Mouse (Mus musculus) right cerebral cortex, adult 2 months (tissue): ENCODE results near the gene Dbn1.
"Not testable (repeated sequence)": the region's sequence is repeated elsewhere in the genome, so short reads cannot be mapped to it uniquely, and the experiment has no call there.

ENCODE experiments used
- DNase-seq, 2 experiments: peaks; one replicate each; pipeline ENCODE4 v3.0.0; 2021 to 2022; ENCODE audit warnings: low spot score in 2 of 2

Gene Dbn1

GRCm38 (mm10) chr13:55450511-55450980 is 37.4 kb downstream of the Dbn1 start:
- DNase-seq, result no peak

- DNase-seq, result no peak
Measured at GRCm38 (mm10) chr13:55449679-55450441, 38.1 kb downstream of the Dbn1 start.

GRCm38 (mm10) chr13:55449205-55449604 is 38.7 kb downstream of the Dbn1 start:
- DNase-seq, result no peak

- no peak for DNase-seq
Measured at GRCm38 (mm10) chr13:55448131-55448530, 39.8 kb downstream of the Dbn1 start.

GRCm38 (mm10) chr13:55447543-55447943 is 40.4 kb downstream of the Dbn1 start:
- no peak for DNase-seq

- no peak for DNase-seq
Measured at GRCm38 (mm10) chr13:55446483-55447105, 41.3 kb downstream of the Dbn1 start.

- no peak for DNase-seq
Measured at GRCm38 (mm10) chr13:55445361-55446091, 42.4 kb downstream of the Dbn1 start.

GRCm38 (mm10) chr13:55444937-55445315 is 43.0 kb downstream of the Dbn1 start, which contains the start of gene Grk6:
Gene Grk6 (plus strand): TSS chr13:55445072.
- peak; percentile 99 for DNase-seq

- no peak for DNase-seq
Measured at GRCm38 (mm10) chr13:55444286-55444936, 43.5 kb downstream of the Dbn1 start.

- DNase-seq, result no peak
Measured at GRCm38 (mm10) chr13:55443799-55444285, 44.1 kb downstream of the Dbn1 start.

GRCm38 (mm10) chr13:55437111-55437629 is 50.7 kb downstream of the Dbn1 start:
- not testable (repeated sequence) for DNase-seq

GRCm38 (mm10) chr13:55431889-55432685 is 55.8 kb downstream of the Dbn1 start:
- DNase-seq, result no peak

- DNase-seq, result no peak
Measured at GRCm38 (mm10) chr13:55430566-55430965, 57.3 kb downstream of the Dbn1 start.

GRCm38 (mm10) chr13:55429226-55429888 is 58.6 kb downstream of the Dbn1 start:
- DNase-seq, result no peak

GRCm38 (mm10) chr13:55426613-55427012 is 61.3 kb downstream of the Dbn1 start, which contains the start of gene F12:
Gene F12 (minus strand): TSS chr13:55426793.
- no peak for DNase-seq
